Mouse (Mus musculus): Measurements from ENCODE around the gene Pappa. TPM values are rescaled to one million over a fixed set of nuclear protein-coding genes. Genes with fewer than 3 reads are reported as not detected.
A peak's percentile ranks its signal among the peaks of the same experiment; 100 is the strongest.

The Pappa gene
- polyA plus RNA-seq, 1 experiment from 2014 or later, result 0.33 TPM

DNA sequence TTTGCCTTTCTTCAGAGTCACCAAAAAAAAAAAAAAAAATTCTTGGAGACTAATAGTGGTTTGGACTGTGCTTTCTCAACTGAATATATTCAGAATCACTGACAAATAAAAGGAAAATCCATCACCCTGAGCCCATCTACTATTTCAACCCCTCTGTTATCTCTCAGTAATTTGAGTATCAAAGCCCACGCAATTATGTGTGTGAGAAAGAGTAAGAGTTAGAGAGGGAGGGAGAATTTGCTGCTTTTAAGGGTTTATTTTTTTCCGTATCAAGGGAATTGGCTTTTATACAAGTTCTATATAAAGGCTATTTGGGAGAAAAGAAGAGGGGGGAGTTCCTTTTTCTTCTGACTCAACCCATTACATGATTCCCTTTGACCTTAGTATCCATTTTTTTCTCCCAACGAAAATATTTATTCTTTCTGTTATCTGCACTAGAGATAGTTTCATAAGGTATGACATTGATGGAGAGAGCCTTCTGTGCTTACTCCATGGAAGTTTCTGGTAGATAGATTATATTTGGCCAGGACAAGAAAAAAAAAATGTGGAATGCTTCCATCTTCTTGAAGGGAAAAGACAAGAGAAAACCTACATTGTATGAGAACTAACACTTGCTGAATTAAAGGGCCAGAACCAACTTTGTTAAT, 85.5 kb downstream of the Pappa start:
- 56% methylated on average over 3 of the region's 3 CpGs for WGBS
- H3K4me3 ChIP-seq (ENCODE audit: low read depth, low read length), result no peak overlapping the region
- H3K9ac ChIP-seq (ENCODE audit: low read depth, low read length), result no peak overlapping the region
- no peak overlapping the region for H3K27ac ChIP-seq (ENCODE audit: low read depth, low read length)
- H3K4me2 ChIP-seq (replicated peaks; ENCODE audit: low read depth), result no peak overlapping the region
- ATAC-seq, result no peak
- H3K36me3 ChIP-seq (ENCODE audit: control insufficient read depth, insufficient read depth), result no peaks in the 10 kb centered on the region
- TF ChIP-seq CTCF (IDR thresholded peaks at IDR 0.05; ENCODE audit: low read depth), result no peak
- H3K4me1 ChIP-seq (replicated peaks; ENCODE audit: control insufficient read depth, insufficient read depth, low read length), result no peaks in the 10 kb centered on the region
- H3K27me3 ChIP-seq (replicated peaks; ENCODE audit: control insufficient read depth, insufficient read depth, low read length), result no peaks in the 10 kb centered on the region
- H3K9me3 ChIP-seq (ENCODE audit: control insufficient read depth), result no peaks in the 10 kb centered on the region

DNA sequence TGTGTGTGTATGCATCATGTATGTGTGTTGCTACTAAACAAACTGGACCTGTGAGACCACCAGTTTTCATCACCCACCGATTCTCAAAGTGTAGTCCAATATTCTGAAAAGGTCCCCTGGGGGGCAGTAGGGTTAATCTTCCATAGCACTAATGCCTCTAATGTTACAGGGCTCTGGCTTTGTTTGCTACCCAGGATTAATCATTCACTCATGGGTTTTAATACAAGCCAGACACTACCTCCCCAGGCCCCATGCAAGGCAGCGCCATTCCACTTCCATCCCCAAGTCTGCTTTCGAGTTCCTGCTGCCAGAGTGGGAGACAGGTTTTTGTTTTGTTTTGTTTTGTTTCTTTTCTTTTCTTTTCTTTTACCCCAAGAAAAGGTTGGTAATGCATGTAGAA, 92.7 kb downstream of the Pappa start:
- no peaks in the 10 kb centered on the region for H3K36me3 ChIP-seq (ENCODE audit: control insufficient read depth, insufficient read depth)
- no peak for ATAC-seq
- no peaks in the 10 kb centered on the region for H3K9me3 ChIP-seq (ENCODE audit: control insufficient read depth)
- no peaks in the 10 kb centered on the region for H3K4me1 ChIP-seq (replicated peaks; ENCODE audit: control insufficient read depth, insufficient read depth, low read length)
- no peak overlapping the region for H3K4me3 ChIP-seq (ENCODE audit: low read depth, low read length)
- H3K27ac ChIP-seq (ENCODE audit: low read depth, low read length), result no peak overlapping the region
- H3K9ac ChIP-seq (ENCODE audit: low read depth, low read length), result no peak overlapping the region
- no peaks in the 10 kb centered on the region for H3K27me3 ChIP-seq (replicated peaks; ENCODE audit: control insufficient read depth, insufficient read depth, low read length)
- WGBS, result 25% methylated on average over 3 of the region's 3 CpGs
- no peak for TF ChIP-seq CTCF (IDR thresholded peaks at IDR 0.05; ENCODE audit: low read depth)
- no peak overlapping the region for H3K4me2 ChIP-seq (replicated peaks; ENCODE audit: low read depth)

GRCm38 (mm10) chr4:65217651-65218364, 93.8 kb downstream of the Pappa start:
- TF ChIP-seq CTCF (IDR thresholded peaks at IDR 0.05; ENCODE audit: low read depth), result no peak
- no peak overlapping the region for H3K4me3 ChIP-seq (ENCODE audit: low read depth, low read length)
- 42% methylated on average over 9 of the region's 9 CpGs for WGBS
- no peak overlapping the region for H3K9ac ChIP-seq (ENCODE audit: low read depth, low read length)
- no peaks in the 10 kb centered on the region for H3K9me3 ChIP-seq (ENCODE audit: control insufficient read depth)
- no peaks in the 10 kb centered on the region for H3K4me1 ChIP-seq (replicated peaks; ENCODE audit: control insufficient read depth, insufficient read depth, low read length)
- no peak for ATAC-seq
- H3K4me2 ChIP-seq (replicated peaks; ENCODE audit: low read depth), result no peak overlapping the region
- H3K27ac ChIP-seq (ENCODE audit: low read depth, low read length), result no peak overlapping the region
- H3K27me3 ChIP-seq (replicated peaks; ENCODE audit: control insufficient read depth, insufficient read depth, low read length), result no peaks in the 10 kb centered on the region
- H3K36me3 ChIP-seq (ENCODE audit: control insufficient read depth, insufficient read depth), result no peaks in the 10 kb centered on the region

DNA sequence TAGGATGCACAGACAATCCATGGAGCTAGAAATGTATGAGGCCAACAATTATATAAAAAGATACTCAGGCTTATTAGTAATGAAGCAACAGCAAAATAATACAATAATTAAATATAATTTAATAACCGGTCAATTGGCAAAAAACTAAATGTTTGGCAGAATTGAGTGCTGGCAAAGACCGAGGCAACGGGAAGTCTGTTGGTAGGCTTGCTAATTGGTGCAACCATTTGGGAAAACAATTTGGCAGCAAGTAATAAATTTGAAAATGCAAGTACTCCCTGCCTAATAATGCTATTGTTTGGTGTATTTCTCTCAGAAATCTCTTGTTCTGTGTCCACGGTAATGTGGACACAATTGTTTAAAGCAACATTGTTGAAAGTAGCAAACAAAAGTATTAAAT, 99.9 kb downstream of the Pappa start:
- 85% methylated on average over 4 of the region's 4 CpGs for WGBS
- H3K4me1 ChIP-seq (replicated peaks; ENCODE audit: control insufficient read depth, insufficient read depth, low read length), result no peaks in the 10 kb centered on the region
- no peak overlapping the region for H3K9ac ChIP-seq (ENCODE audit: low read depth, low read length)
- no peak overlapping the region for H3K4me2 ChIP-seq (replicated peaks; ENCODE audit: low read depth)
- ATAC-seq, result no peak
- H3K36me3 ChIP-seq (ENCODE audit: control insufficient read depth, insufficient read depth), result no peaks in the 10 kb centered on the region
- H3K27ac ChIP-seq (ENCODE audit: low read depth, low read length), result no peak overlapping the region
- H3K27me3 ChIP-seq (replicated peaks; ENCODE audit: control insufficient read depth, insufficient read depth, low read length), result no peaks in the 10 kb centered on the region
- no peak for TF ChIP-seq CTCF (IDR thresholded peaks at IDR 0.05; ENCODE audit: low read depth)
- H3K4me3 ChIP-seq (ENCODE audit: low read depth, low read length), result no peak overlapping the region
- H3K9me3 ChIP-seq (ENCODE audit: control insufficient read depth), result no peaks in the 10 kb centered on the region

- Histone ChIP-seq H3K4me1 (replicated peaks; ENCODE audit: control insufficient read depth, insufficient read depth, low read length) (no peaks in the 10 kb centered on the region), H3K4me2 (replicated peaks; ENCODE audit: low read depth) (no peak overlapping the region), H3K27ac (ENCODE audit: low read depth, low read length) (no peak overlapping the region), H3K4me3 (ENCODE audit: low read depth, low read length) (no peak overlapping the region), H3K9me3 (ENCODE audit: control insufficient read depth) (no peaks in the 10 kb centered on the region), H3K9ac (ENCODE audit: low read depth, low read length) (no peak overlapping the region), H3K36me3 (ENCODE audit: control insufficient read depth, insufficient read depth) (no peaks in the 10 kb centered on the region), H3K27me3 (replicated peaks; ENCODE audit: control insufficient read depth, insufficient read depth, low read length) (no peaks in the 10 kb centered on the region)
- WGBS, result 14% methylated on average over 8 of the region's 8 CpGs
- peak; percentile 51; the same call in 1 of the 2 replicates for ATAC-seq
- TF ChIP-seq CTCF (IDR thresholded peaks at IDR 0.05; ENCODE audit: low read depth), result no peak
Observed at GRCm38 (mm10) chr4:65238540-65238998, 114.6 kb downstream of the Pappa start.

DNA sequence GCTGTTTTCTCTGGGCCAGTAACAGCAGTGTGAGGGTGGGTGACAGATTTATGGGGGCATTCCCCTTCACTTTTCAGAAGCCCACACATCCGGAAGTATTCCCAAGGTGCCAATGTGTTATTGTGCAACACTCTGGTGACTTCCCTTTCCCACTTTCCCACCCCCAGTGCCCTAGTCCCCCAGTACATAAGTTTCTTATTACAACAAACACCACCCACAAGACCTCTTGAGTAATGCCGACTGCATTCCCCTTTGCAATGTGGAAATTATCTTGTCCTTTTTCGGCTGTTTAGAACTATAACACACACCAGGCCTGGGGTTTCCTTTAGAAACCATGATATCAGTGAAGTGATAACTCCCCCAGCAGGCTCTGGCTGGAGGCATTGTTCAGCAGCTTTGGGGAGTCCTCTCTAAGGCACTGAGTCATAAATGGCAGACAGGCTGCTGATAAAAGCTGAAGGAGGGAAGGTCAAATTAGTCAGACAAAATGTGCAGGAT, 118.5 kb downstream of the Pappa start:
- no peak for ATAC-seq
- TF ChIP-seq CTCF (IDR thresholded peaks at IDR 0.05; ENCODE audit: low read depth), result no peak
- H3K36me3 ChIP-seq (ENCODE audit: control insufficient read depth, insufficient read depth), result no peaks in the 10 kb centered on the region
- H3K9me3 ChIP-seq (ENCODE audit: control insufficient read depth), result no peaks in the 10 kb centered on the region
- H3K4me1 ChIP-seq (replicated peaks; ENCODE audit: control insufficient read depth, insufficient read depth, low read length), result no peaks in the 10 kb centered on the region
- WGBS, result 10% methylated on average over 3 of the region's 3 CpGs
- H3K9ac ChIP-seq (ENCODE audit: low read depth, low read length), result no peak overlapping the region
- H3K4me2 ChIP-seq (replicated peaks; ENCODE audit: low read depth), result no peak overlapping the region
- H3K4me3 ChIP-seq (ENCODE audit: low read depth, low read length), result no peak overlapping the region
- H3K27ac ChIP-seq (ENCODE audit: low read depth, low read length), result no peak overlapping the region
- H3K27me3 ChIP-seq (replicated peaks; ENCODE audit: control insufficient read depth, insufficient read depth, low read length), result no peaks in the 10 kb centered on the region

Measured in intestine, postnatal 0 days (tissue).